Mouse (Mus musculus) left cerebral cortex, postnatal 36 days (tissue): ENCODE measurements at regions not wholly inside any gene's neighbourhood (a gene's known extent, or its start where the extent isn't known, plus 50 kb on each side); places are given as distances from the start of the nearest gene placed in this dataset.

Experiments
- DNase-seq, 2 experiments: peaks; one replicate each; pipeline ENCODE4 v3.0.0; 2021 to 2022; ENCODE audit warnings: low spot score in 2 of 2, mixed read lengths in 1 of 2
- intact Hi-C: fragments of 180-260 bp; cut with DNase I; formaldehyde crosslinking; loops from one replicate; pipeline ENCODE4 v1.15.1; 2025

DNA sequence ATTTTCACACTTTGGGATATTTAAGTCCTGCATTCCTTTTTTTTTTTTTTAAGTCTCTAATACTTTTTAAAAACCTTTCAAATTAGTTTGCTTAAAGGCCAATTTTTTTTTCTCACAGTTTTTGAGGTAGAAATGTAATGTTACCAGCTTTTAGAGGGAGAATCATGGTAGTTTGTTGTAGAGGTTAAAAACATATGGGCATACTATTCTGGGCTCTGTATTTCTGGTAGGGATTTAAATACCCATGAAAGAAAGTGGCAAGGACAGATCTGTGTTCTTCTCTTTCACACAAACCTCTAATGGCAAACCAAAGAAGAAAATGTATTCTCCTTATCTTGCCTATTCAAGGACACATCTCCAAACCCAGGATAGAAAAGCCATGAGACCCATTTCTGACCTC is 405.6 kb upstream of the Slc30a5 start:
- no peak for DNase-seq
- intact Hi-C loops: loop anchor here (5.0 to 10.0 kb wide), 3 partner anchors 246 to 297 kb away; no protein-coding TSS in a partner anchor

GRCm38 (mm10) chr13:101237035-101237434 is 403.8 kb upstream of the Slc30a5 start:
- DNase-seq: no peak
- intact Hi-C loops: loop anchor here (5.0 to 10.0 kb wide), 3 partner anchors 248 to 295 kb away; no protein-coding TSS in a partner anchor

- DNase-seq: no peak
- intact Hi-C loops: loop anchor here (5.0 to 10.0 kb wide), 3 partner anchors 249 to 294 kb away; no protein-coding TSS in a partner anchor
Observed at GRCm38 (mm10) chr13:101235846-101236245, 402.6 kb upstream of the Slc30a5 start.

- intact Hi-C loops: loop anchor here (5.0 to 10.0 kb wide), 3 partner anchors 250 to 293 kb away; no protein-coding TSS in a partner anchor
- DNase-seq: no peak
Observed at GRCm38 (mm10) chr13:101235110-101235509, 401.9 kb upstream of the Slc30a5 start.

DNA sequence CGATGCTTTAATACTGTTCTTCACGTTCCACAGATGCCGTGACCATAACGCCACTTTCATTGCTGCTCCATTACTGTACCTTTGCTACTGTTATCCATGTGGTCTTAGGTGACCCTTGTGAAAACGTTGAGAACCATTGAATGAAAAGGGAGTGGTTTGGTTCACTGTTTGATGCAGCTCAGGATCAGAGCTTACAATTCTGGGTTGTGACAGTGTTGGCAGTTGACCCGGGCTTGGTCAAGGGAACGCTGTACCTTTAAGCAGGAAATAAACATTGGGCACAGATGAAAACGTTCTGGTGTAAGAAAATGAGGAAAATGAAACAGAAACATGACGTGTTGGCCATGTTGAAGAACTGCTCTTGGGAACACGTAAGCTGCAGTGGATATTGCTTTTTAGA is 401.3 kb upstream of the Slc30a5 start:
- intact Hi-C loops: loop anchor here (5.0 to 10.0 kb wide), 3 partner anchors 250 to 458 kb away; no protein-coding TSS in a partner anchor
- no peak for DNase-seq

GRCm38 (mm10) chr13:101233843-101234281 is 400.6 kb upstream of the Slc30a5 start:
- intact Hi-C loops: loop anchor here (5.0 to 10.0 kb wide), 3 partner anchors 251 to 458 kb away; no protein-coding TSS in a partner anchor
- DNase-seq: peak in 1 of 2 experiments; percentile 58

GRCm38 (mm10) chr13:101233181-101233842 is 400.1 kb upstream of the Slc30a5 start:
- intact Hi-C loops: loop anchor here (5.0 to 10.0 kb wide), 3 partner anchors 251 to 459 kb away; no protein-coding TSS in a partner anchor
- DNase-seq: peak; percentile 61 to 63

GRCm38 (mm10) chr13:101229861-101230260 is 396.6 kb upstream of the Slc30a5 start:
- intact Hi-C loops: loop anchor here (5.0 to 10.0 kb wide), 3 partner anchors 255 to 462 kb away; no protein-coding TSS in a partner anchor
- no peak for DNase-seq

DNA sequence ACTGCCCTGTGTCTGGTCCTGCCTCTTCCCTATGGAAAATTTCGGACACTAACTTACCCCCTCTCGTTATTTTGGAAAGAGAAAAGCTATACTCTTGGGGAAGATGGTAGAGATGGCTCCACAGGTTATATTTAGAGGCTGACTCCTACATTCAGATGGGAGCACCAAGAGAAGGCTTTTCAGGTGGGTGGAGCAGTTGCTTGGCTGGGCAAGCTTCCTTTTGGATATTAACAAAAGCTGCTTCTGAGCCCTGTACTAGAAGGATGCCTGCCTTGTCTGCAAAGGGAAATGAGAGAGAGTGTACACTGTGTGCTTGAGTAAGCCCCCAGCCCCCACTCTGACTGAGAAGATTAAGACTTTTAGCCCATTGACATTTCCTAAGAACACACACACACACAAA is 392.1 kb upstream of the Slc30a5 start:
- DNase-seq: peak in 1 of 2 experiments; percentile 35
- intact Hi-C loops: no loop called here

DNA sequence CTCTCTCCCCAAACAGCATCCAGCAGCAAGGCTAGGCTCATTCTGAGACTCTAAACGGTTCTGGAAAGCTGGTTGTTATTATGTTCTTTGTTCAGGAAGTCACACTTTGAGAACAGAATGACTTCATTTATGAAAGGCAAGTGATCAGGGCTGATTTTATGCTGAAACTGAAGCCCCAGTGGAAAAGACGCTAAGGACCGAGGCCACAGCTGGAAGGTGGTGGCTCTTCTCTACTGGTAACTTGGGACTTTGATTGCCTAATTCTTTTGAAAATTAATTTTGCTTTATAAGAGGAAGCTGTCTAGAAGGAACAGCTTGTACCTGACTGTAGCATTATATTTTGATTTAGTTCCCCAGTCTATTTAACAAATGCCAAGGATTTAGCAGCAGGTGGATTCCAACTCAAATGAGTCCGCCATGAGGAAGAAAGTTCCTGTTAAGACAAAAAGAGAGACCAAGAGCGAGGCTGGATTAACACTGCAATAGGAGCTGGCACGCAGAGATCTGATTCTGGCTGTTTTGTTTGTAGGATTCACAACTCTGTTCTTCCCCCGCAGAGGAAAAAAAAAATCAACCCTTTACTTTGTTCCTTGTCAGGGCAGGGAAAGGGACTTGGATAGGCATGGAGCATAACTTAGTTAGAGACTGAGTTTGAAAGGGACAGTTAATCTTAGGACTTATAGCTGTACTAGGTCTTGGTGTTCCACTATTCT is 388.3 kb upstream of the Slc30a5 start:
- intact Hi-C loops: no loop called here

DNA sequence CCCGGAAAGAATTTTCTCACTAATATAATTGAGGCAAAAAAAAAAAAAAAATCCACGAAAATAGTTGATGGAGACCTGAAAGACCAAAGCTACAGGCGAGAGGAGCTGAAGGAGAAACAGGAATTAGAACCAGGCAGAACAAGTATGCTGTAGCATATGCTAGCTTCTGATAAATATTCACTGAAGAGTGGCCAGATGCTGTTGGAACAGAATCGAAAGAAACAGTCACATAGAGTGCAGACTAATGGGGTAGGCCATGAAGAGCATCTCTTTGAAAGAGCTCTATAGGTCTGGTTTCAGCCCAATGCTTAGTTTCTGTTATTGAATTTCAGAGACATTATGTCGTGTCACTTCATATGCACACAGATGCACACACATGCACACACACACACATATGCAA is 386.3 kb upstream of the Slc30a5 start:
- no peak for DNase-seq
- intact Hi-C loops: loop anchor here (5.0 kb wide), 1 partner anchor 327 kb away; no protein-coding TSS in a partner anchor

More for the DNA sequence above, 388.3 kb upstream of the Slc30a5 start:
- no peak for DNase-seq

- intact Hi-C loops: loop anchor here (5.0 kb wide), 1 partner anchor 325 kb away; no protein-coding TSS in a partner anchor
- no peak for DNase-seq
Observed at GRCm38 (mm10) chr13:101216897-101217480, 383.8 kb upstream of the Slc30a5 start.

DNA sequence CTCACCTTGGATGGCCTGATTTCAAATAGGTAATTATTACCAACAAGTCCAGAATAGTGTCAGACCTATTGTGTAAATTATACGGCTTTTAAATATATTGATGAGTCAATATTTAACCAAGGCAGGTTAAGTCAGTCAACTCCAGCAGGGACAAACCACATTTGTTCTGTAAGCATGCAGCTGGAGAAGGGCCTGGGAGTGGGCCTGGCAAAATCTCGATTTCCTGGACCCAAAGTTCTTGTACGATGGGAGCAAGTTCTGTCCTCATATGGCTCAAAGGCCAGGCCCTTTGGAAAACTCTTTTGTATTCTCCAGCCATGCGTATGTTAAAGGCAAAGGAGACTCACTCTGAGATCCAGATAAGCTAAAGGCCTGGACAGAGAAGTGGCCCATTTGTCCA is 383.2 kb upstream of the Slc30a5 start:
- intact Hi-C loops: loop anchor here (5.0 kb wide), 1 partner anchor 324 kb away; no protein-coding TSS in a partner anchor
- no peak for DNase-seq

- DNase-seq: no peak
- intact Hi-C loops: loop anchor here (5.0 kb wide), 1 partner anchor 324 kb away; no protein-coding TSS in a partner anchor
Observed at GRCm38 (mm10) chr13:101215792-101216221, 382.6 kb upstream of the Slc30a5 start.

GRCm38 (mm10) chr13:101215131-101215641 is 382.0 kb upstream of the Slc30a5 start:
- no peak for DNase-seq
- intact Hi-C loops: loop anchor here (5.0 kb wide), 1 partner anchor 323 kb away; no protein-coding TSS in a partner anchor

- no peak for DNase-seq
- intact Hi-C loops: no loop called here
Observed at GRCm38 (mm10) chr13:101214094-101214493, 380.9 kb upstream of the Slc30a5 start.

DNA sequence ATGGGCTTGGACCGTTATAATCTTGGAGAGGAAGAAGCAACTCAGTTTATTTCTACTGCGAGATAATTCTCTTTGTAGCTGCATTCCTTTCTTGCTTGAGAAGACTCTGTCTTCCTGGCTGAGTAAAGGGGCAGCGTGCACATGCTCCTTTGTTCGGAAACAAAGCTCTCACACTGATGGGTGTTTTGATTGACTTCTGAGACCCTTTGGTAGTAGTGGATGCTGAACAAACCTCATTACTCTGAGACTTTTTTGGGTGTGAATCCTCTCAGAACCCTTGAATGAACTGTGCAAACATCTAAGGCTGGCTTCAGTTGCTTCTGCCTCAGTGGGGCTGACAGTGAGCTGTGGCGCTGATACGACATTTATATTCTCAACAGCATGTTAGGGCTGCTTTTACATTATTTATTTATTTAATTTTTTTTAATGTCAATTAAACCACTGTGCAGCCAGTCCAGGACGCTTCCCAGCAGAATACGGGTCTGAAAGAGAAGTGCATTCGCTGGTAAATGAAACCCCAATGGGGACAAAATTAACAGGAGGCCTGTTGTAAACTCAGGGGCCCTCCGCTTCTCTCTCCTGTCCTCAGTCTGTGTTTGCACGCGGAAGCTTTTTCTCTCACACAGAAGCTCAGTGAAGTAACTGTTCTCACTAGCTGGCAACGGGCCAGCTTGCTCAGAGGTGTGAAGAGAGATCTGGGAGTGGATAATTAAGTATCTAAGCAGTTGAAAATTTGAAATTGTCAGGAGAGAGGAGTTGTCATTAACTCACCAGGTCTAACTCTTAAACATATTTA is 380.1 kb upstream of the Slc30a5 start:
- DNase-seq: no peak
- intact Hi-C loops: no loop called here

DNA sequence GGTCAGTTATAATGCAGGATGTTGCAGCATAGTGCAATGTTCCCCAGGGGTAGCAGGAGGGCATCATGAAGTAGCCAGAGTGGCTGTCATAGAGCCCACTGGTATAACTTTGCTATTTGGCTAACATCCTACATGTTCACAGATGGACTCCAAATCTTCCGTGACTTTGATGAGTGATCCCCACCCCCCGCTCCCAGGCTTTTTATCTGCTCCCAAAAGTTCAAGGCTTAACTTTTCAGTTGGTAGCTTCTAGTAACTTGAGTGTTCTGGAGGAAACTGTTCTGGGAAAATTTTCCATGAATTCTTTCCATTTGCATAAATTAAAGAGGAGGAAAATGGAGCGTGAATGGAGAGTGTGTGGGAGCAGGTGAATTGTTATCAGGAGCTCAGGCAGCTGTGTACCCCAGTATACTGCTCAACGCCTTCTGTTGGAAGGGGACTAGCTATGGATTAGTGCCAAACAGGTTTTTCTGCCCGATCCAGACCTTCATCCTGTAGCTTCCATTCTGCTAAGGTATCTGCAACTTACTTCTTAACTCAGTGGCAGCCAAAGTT is 379.2 kb upstream of the Slc30a5 start:
- intact Hi-C loops: no loop called here
- DNase-seq: no peak
